Mouse (Mus musculus) bone marrow macrophage, adult 2 months (primary cell): Measurements from ENCODE around the gene Tprgl.

Source experiments
- CTCF ChIP-seq: IDR thresholded peaks from 2 replicates; pipeline ENCODE4 v1.5.1; 2012; ENCODE audit warnings: low read depth, mild to moderate bottlenecking, low read length, moderate library complexity
- POLR2A ChIP-seq: IDR thresholded peaks from 2 replicates; pipeline ENCODE4 v1.6.1; 2012; ENCODE audit warnings: mild to moderate bottlenecking, low read depth, low read length, borderline replicate concordance

GRCm38 (mm10) chr4:154183566-154183965 is 23.1 kb upstream of the Tprgl start:
- TF ChIP-seq CTCF = no peak
- no peak for TF ChIP-seq POLR2A
